Mouse (Mus musculus): ENCODE data around the gene Neurl1a. TPM values are rescaled to one million over a fixed set of nuclear protein-coding genes. Genes with fewer than 3 reads are reported as not detected.
"Not testable (repeated sequence)": the region's sequence is repeated elsewhere in the genome, so short reads cannot be mapped to it uniquely, and the experiment has no call there.

Neurl1a gene
- 3.4 and 5.1 TPM in 2 replicates for polyA plus RNA-seq (2016; fragmentation: Nextera tagmentation; extraction: Ambion mirVana)

DNA sequence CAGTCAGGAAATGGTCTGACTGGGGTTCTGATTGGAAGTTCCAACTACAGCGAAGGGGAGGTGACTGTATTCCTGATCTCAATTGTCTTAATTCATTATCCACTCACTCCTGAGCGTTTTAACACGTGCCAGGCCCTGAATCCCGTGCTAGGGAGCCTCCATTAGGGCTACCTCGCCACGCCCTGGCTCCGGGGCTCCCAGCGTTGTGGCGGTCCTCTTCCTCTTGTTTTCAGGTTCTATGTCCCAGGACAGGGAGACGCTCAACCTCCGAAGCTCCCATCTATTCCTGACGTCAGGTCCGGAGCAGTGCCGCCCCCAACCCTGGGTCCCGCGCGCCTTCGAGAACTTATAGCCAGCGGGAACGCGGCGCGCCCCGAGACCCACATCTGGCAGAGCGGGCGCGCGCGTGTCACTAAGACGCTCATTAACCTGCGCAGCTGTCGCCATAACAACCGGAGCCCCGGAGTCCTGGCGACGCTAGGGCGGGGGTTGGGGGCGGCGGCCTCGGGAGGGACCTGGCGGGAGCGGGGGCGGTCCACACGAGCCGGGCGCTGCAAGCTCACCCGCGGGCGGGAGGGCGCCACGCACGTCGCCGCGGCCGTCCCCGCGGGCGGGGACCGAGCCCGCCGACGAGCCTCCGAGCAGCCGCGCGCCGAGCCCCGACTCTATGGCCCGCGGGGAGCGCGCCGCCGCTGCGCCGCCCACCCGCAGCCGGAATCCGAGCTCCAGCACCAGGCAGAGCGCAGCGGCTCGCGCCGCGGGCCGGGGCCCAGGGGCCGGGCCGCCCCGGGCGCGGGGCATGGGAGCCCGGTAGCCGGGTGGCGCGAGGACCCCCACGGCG lies at the start of gene Neurl1a:
TSS of gene Neurl1a (plus strand) at position 390 of the 841 bp plus-strand sequence.
- Histone ChIP-seq H3K27ac (peak within 1 kb of the TSS; percentile 78), H3K9me3 (peaks cover 5% of the 10 kb centered on the region; the same call in 1 of the 2 replicates), H3K27me3 (ENCODE audit: insufficient read depth, poor library complexity, severe bottlenecking) (peaks cover 60% of the 10 kb centered on the region), H3K36me3 (no peaks in the 10 kb centered on the region), H3K4me1 (peaks cover 20% of the 10 kb centered on the region), H3K4me3 (peak within 1 kb of the TSS; percentile 81)
- WGBS: under 1% methylated on average over 64 of the region's 98 CpGs
- DNase-seq (ENCODE audit: low spot score): peak; percentile 74

DNA sequence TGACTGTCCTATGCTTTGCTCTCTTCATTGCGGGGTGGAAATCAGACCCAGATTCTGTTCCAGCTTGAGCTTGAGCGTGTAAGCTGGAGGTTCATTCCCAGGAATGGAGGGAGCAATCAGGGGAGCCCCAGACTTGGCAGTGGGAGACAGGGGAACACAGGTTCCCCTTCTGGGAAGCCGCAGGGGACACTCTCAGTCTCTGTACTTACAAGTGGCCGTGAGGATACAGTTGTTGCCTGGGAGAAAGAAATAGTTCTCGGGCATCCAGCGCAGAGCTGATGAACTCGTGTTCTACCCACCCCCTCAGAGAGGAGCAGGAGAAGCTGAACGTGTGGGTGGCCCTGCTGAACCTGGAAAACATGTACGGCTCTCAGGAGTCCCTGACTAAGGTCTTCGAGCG lies 49.8 kb upstream of the Neurl1a start:
- Histone ChIP-seq H3K36me3 (peaks cover 99% of the 10 kb centered on the region), H3K27ac (no peak overlapping the region), H3K4me1 (peaks cover 4% of the 10 kb centered on the region; the same call in 1 of the 2 replicates), H3K27me3 (ENCODE audit: insufficient read depth, poor library complexity, severe bottlenecking) (no peaks in the 10 kb centered on the region), H3K9me3 (no peaks in the 10 kb centered on the region), H3K4me3 (no peak overlapping the region)
- no peak for DNase-seq (ENCODE audit: low spot score)
- 90% methylated on average over 11 of the region's 11 CpGs for WGBS

GRCm38 (mm10) chr19:47130551-47131125 lies 48.0 kb upstream of the Neurl1a start:
- Histone ChIP-seq H3K4me3 (no peak overlapping the region), H3K27me3 (ENCODE audit: insufficient read depth, poor library complexity, severe bottlenecking) (no peaks in the 10 kb centered on the region), H3K36me3 (peaks cover 96% of the 10 kb centered on the region), H3K4me1 (0 out of 2 replicates have a peak, but pooled peaks cover 4% of the 10 kb centered on the region), H3K27ac (no peak overlapping the region), H3K9me3 (no peaks in the 10 kb centered on the region)
- DNase-seq (ENCODE audit: low spot score): no peak
- 90% methylated on average over 15 of the region's 15 CpGs for WGBS

- Histone ChIP-seq H3K27me3 (ENCODE audit: insufficient read depth, poor library complexity, severe bottlenecking) (no peaks in the 10 kb centered on the region), H3K36me3 (peaks cover 73% of the 10 kb centered on the region), H3K27ac (no peak overlapping the region), H3K9me3 (no peaks in the 10 kb centered on the region), H3K4me1 (peaks cover 30% of the 10 kb centered on the region), H3K4me3 (no peak overlapping the region)
- WGBS: 89% methylated on average over 7 of the region's 7 CpGs
- DNase-seq (ENCODE audit: low spot score): no peak
Observed at GRCm38 (mm10) chr19:47133161-47133560, 45.5 kb upstream of the Neurl1a start.

- peaks cover 20% of the 10 kb centered on the region for H3K27me3 ChIP-seq (ENCODE audit: insufficient read depth, poor library complexity, severe bottlenecking)
- WGBS: 87% methylated on average over 17 of the region's 17 CpGs
- H3K27ac ChIP-seq: no peak overlapping the region
- no peak for DNase-seq (ENCODE audit: low spot score)
- no peak overlapping the region for H3K4me3 ChIP-seq
- peaks cover 37% of the 10 kb centered on the region for H3K4me1 ChIP-seq
- H3K9me3 ChIP-seq: no peaks in the 10 kb centered on the region
- H3K36me3 ChIP-seq: peaks cover 49% of the 10 kb centered on the region
Observed at GRCm38 (mm10) chr19:47135568-47135967, 43.1 kb upstream of the Neurl1a start.

DNA sequence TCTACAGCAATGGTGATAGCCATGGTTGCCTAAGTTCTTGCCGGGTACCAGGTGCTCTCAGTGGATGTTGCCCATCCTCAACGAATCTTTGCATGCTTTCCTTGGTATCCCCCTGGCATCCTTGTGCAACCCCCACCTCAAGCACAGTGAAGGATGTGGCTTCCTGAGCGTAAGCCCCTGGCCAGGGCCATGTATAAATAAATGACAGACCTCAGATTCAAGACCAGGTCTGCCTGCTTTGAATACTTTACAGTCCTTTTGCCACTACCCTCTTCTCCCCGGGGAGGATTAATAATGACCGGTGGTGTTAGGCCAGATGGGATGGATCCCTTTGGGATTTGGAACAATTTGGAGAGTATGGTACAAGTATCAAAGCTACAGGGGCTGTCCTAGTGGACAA lies 42.5 kb upstream of the Neurl1a start:
- H3K27me3 ChIP-seq (ENCODE audit: insufficient read depth, poor library complexity, severe bottlenecking): peaks cover 25% of the 10 kb centered on the region
- H3K9me3 ChIP-seq: no peaks in the 10 kb centered on the region
- WGBS: 81% methylated on average over 5 of the region's 5 CpGs
- no peak overlapping the region for H3K4me3 ChIP-seq
- peaks cover 37% of the 10 kb centered on the region for H3K4me1 ChIP-seq
- no peak for DNase-seq (ENCODE audit: low spot score)
- H3K36me3 ChIP-seq: peaks cover 43% of the 10 kb centered on the region
- H3K27ac ChIP-seq: no peak overlapping the region

GRCm38 (mm10) chr19:47137051-47137581 lies 41.5 kb upstream of the Neurl1a start:
- 27% methylated on average over 6 of the region's 6 CpGs for WGBS
- Histone ChIP-seq H3K4me1 (peaks cover 37% of the 10 kb centered on the region), H3K4me3 (peak overlapping the region; percentile 60), H3K36me3 (peaks cover 34% of the 10 kb centered on the region), H3K9me3 (no peaks in the 10 kb centered on the region), H3K27ac (peak overlapping the region; percentile 93), H3K27me3 (ENCODE audit: insufficient read depth, poor library complexity, severe bottlenecking) (peaks cover 25% of the 10 kb centered on the region)
- peak; percentile 82 for DNase-seq (ENCODE audit: low spot score)

DNA sequence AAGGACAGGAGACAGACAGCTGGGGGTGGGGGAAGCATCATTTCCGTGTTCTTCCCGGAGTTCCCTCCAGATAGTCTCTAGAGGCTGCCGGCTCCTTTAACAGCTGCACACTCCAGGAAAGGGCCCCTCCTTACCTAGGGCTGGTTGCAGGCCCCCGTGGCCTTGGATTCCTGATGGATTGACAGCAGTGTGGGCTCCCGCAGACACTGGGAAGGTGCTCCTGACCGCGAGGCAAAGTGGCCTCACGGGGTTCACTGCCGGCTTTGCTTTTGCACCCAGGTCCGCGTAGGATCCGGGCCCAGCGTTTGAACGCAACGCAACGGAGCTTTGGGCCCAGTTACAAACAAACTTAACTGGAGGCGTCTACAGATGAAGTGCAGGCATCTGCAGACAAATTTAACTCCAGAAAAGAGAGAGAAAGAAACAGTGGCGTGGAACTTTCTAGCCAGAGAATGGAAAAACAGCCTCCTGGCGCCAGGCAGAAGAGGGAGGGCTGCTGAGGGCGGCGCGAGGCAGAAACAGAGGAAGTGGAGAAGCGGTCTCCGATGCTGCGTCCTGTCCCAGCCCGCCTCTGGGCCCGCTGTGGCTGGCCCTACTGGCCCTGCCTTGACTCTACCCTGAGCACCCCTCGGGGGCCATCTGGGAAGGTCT lies 40.7 kb upstream of the Neurl1a start, which contains the start of gene Calhm2:
TSS of gene Calhm2 (minus strand) at position 524 of the 651 bp plus-strand sequence.
- peaks cover 37% of the 10 kb centered on the region for H3K4me1 ChIP-seq
- no peaks in the 10 kb centered on the region for H3K9me3 ChIP-seq
- peak; percentile 80 for DNase-seq (ENCODE audit: low spot score)
- WGBS: 2% methylated on average over 28 of the region's 28 CpGs
- peaks cover 25% of the 10 kb centered on the region for H3K27me3 ChIP-seq (ENCODE audit: insufficient read depth, poor library complexity, severe bottlenecking)
- H3K4me3 ChIP-seq: peak within 1 kb of the TSS; percentile 60
- peak within 1 kb of the TSS; percentile 93 for H3K27ac ChIP-seq
- H3K36me3 ChIP-seq: peaks cover 27% of the 10 kb centered on the region

DNA sequence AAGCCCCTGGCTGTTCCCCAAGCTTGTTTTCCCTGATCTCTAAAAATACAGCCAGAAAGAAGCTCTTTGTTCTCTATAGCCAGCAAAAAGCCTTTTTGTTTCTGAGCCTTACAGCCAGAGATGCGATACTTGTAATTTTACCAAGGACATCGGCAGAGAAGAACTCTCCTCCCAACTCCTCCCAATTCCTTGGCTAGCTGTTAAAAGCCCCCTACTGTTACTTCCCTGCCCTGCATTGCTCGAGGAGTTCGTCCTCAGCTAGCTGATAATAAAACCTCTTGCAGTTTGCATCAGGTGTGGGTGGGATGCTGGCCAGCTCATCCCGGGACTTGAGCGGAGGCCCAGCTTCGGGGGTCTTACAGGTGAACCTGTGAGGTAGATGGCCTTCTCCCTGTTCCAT lies 39.0 kb upstream of the Neurl1a start:
- H3K4me3 ChIP-seq; H3K27ac ChIP-seq; H3K9me3 ChIP-seq; DNase-seq (ENCODE audit: low spot score): not testable (repeated sequence)
- H3K27me3 ChIP-seq (ENCODE audit: insufficient read depth, poor library complexity, severe bottlenecking): peaks cover 36% of the 10 kb centered on the region
- H3K36me3 ChIP-seq: peaks cover 12% of the 10 kb centered on the region
- peaks cover 37% of the 10 kb centered on the region for H3K4me1 ChIP-seq
- 29% methylated on average over 7 of the region's 7 CpGs for WGBS

- H3K4me3 ChIP-seq: no peak overlapping the region
- DNase-seq (ENCODE audit: low spot score): no peak
- H3K9me3 ChIP-seq: no peaks in the 10 kb centered on the region
- peaks cover 36% of the 10 kb centered on the region for H3K27me3 ChIP-seq (ENCODE audit: insufficient read depth, poor library complexity, severe bottlenecking)
- no peak overlapping the region for H3K27ac ChIP-seq
- H3K4me1 ChIP-seq: peaks cover 15% of the 10 kb centered on the region
- 69% methylated on average over 6 of the region's 6 CpGs for WGBS
- H3K36me3 ChIP-seq: no peaks in the 10 kb centered on the region
Observed at GRCm38 (mm10) chr19:47142438-47142837, 36.2 kb upstream of the Neurl1a start.

GRCm38 (mm10) chr19:47144154-47144553 lies 34.5 kb upstream of the Neurl1a start, which contains the start of gene Calhm1:
TSS of gene Calhm1 (minus strand) at chr19:47144254.
- 0 out of 2 replicates have a peak, but pooled peaks cover 2% of the 10 kb centered on the region for H3K4me1 ChIP-seq
- 87% methylated on average over 6 of the region's 6 CpGs for WGBS
- H3K27ac ChIP-seq: no peak within 1 kb of the TSS
- no peak for DNase-seq (ENCODE audit: low spot score)
- H3K4me3 ChIP-seq: no peak within 1 kb of the TSS
- no peaks in the 10 kb centered on the region for H3K36me3 ChIP-seq
- no peaks in the 10 kb centered on the region for H3K9me3 ChIP-seq
- H3K27me3 ChIP-seq (ENCODE audit: insufficient read depth, poor library complexity, severe bottlenecking): peaks cover 28% of the 10 kb centered on the region

DNA sequence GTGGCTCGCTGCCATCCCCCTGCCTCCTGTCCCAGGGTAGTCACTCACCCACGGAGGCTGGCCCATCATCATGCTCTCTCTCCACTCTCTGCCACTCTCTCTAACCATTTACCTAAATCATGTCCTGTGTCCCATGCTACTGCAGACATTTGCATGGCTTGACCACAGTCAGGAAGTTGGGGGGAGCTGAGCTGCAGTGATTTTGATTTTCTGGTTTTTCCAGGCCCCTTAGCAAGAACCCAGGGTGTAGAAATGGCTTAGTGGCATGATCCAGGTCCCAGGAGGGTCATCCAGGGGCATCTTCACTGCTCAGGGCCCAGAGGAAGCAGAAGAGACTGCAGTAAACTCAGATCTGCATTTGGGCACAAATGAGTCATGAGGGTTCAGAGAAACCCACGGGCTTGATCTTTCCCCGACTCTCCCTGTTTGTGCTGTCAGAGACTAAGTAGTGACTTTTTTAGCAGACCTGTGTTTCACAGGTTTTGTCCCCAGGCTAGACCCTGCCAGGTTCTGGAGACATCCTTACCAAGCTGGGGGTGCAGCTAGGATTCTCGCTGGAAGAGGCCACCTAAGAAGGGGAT lies 30.3 kb upstream of the Neurl1a start:
- Histone ChIP-seq H3K27me3 (ENCODE audit: insufficient read depth, poor library complexity, severe bottlenecking) (peaks cover 40% of the 10 kb centered on the region), H3K27ac (no peak overlapping the region), H3K4me3 (no peak overlapping the region), H3K36me3 (no peaks in the 10 kb centered on the region), H3K9me3 (no peaks in the 10 kb centered on the region), H3K4me1 (0 out of 2 replicates have a peak, but pooled peaks cover 9% of the 10 kb centered on the region)
- WGBS: 74% methylated on average over 5 of the region's 5 CpGs
- no peak for DNase-seq (ENCODE audit: low spot score)

Measured in heart, embryonic 10.5 days (tissue).